Mouse (Mus musculus) embryo, embryonic 10 days (tissue): ENCODE data around the gene Safb2.

ENCODE experiments used
- DNase-seq: peaks from one replicate; pipeline ENCODE4 v3.0.0-alpha.2; 2015; ENCODE audit warnings: low spot score

Gene Safb2

GRCm38 (mm10) chr17:56609452-56610171, 25.2 kb upstream of the Safb2 start, which contains the start of gene 2410015M20Rik:
Gene 2410015M20Rik (minus strand): TSS chr17:56609771.
- peak; percentile 99 for DNase-seq

- DNase-seq = no peak
These were observed 24.3 kb upstream of the Safb2 start for GRCm38 (mm10) chr17:56608699-56609098.

- DNase-seq = no peak
These were observed 23.2 kb upstream of the Safb2 start for GRCm38 (mm10) chr17:56607521-56608062.

GRCm38 (mm10) chr17:56605431-56605830, 21.0 kb upstream of the Safb2 start:
- no peak for DNase-seq

GRCm38 (mm10) chr17:56604422-56604821, 20.0 kb upstream of the Safb2 start:
- no peak for DNase-seq

- no peak for DNase-seq
These were observed 19.6 kb upstream of the Safb2 start for GRCm38 (mm10) chr17:56604070-56604380.

GRCm38 (mm10) chr17:56603186-56604069, 19.0 kb upstream of the Safb2 start:
- DNase-seq = no peak

GRCm38 (mm10) chr17:56593527-56594271, 9.3 kb upstream of the Safb2 start:
- DNase-seq = no peak

GRCm38 (mm10) chr17:56592553-56592952, 8.2 kb upstream of the Safb2 start:
- DNase-seq = no peak

GRCm38 (mm10) chr17:56588921-56589320, 4.5 kb upstream of the Safb2 start:
- DNase-seq = no peak

- DNase-seq = no peak
These were observed 3.4 kb upstream of the Safb2 start for GRCm38 (mm10) chr17:56587773-56588172.

- peak; percentile 37 for DNase-seq
These were observed 911 bp upstream of the Safb2 start for GRCm38 (mm10) chr17:56585171-56585821.

GRCm38 (mm10) chr17:56583611-56584256, 651 bp downstream of the Safb2 start:
- DNase-seq = peak; percentile 33

GRCm38 (mm10) chr17:56583071-56583470, 1.3 kb downstream of the Safb2 start:
- no peak for DNase-seq

GRCm38 (mm10) chr17:56572939-56573338, 11.4 kb downstream of the Safb2 start:
- no peak for DNase-seq

GRCm38 (mm10) chr17:56572154-56572553, 12.2 kb downstream of the Safb2 start:
- DNase-seq = no peak

GRCm38 (mm10) chr17:56570287-56570686, 14.1 kb downstream of the Safb2 start:
- no peak for DNase-seq

- no peak for DNase-seq
These were observed 17.0 kb downstream of the Safb2 start for GRCm38 (mm10) chr17:56567370-56567769.

GRCm38 (mm10) chr17:56566918-56567317, 17.5 kb downstream of the Safb2 start:
- no peak for DNase-seq

- DNase-seq = no peak
These were observed 18.1 kb downstream of the Safb2 start for GRCm38 (mm10) chr17:56566293-56566692.

- DNase-seq = no peak
These were observed 22.5 kb downstream of the Safb2 start for GRCm38 (mm10) chr17:56561866-56562265.
